Mouse (Mus musculus) thymus, adult 2 months (tissue): Measurements from ENCODE around the gene Slc29a3. TPM values are rescaled to one million over a fixed set of nuclear protein-coding genes. Genes with fewer than 3 reads are reported as not detected.

Source experiments
- DNase-seq: peaks from one replicate; pipeline ENCODE4 v3.0.0; 2021
- H3K27ac ChIP-seq: fragments of 200-500 bp; 2 replicates; pipeline ENCODE4 v1.5.1; 2012; ENCODE audit warnings: low read length, control low read depth; ENCODE audit not compliant: control insufficient read depth, insufficient read depth
- H3K27me3 ChIP-seq: fragments of 200-500 bp; 2 replicates; pipeline ENCODE4 v1.6.1; 2012; ENCODE audit warnings: mild to moderate bottlenecking, low read length, moderate library complexity, mixed read lengths; ENCODE audit not compliant: control insufficient read depth, insufficient read depth
- H3K36me3 ChIP-seq: fragments of 200-500 bp; 2 replicates; pipeline ENCODE4 v1.6.1; 2012; ENCODE audit warnings: mild to moderate bottlenecking, low read length, moderate library complexity; ENCODE audit not compliant: control insufficient read depth, insufficient read depth
- H3K4me1 ChIP-seq: fragments of 200-500 bp; replicated peaks from 2 replicates; pipeline ENCODE4 v1.6.1; 2012; ENCODE audit warnings: low read length; ENCODE audit not compliant: control insufficient read depth, insufficient read depth
- H3K4me3 ChIP-seq: fragments of 200-500 bp; 2 replicates; pipeline ENCODE4 v1.5.1; 2012; ENCODE audit warnings: mild to moderate bottlenecking, low read length, control low read depth, moderate library complexity; ENCODE audit not compliant: control insufficient read depth, insufficient read depth
- CTCF ChIP-seq: fragments of 200-500 bp; IDR thresholded peaks from 2 replicates; pipeline ENCODE4 v1.5.1; 2012; ENCODE audit warnings: mild to moderate bottlenecking, control low read depth, low read length, moderate library complexity, borderline replicate concordance; ENCODE audit not compliant: control insufficient read depth, poor library complexity, insufficient read depth; ENCODE audit errors: extremely low read depth
- POLR2A ChIP-seq: fragments of 200-500 bp; IDR thresholded peaks from 2 replicates; pipeline ENCODE4 v1.6.1; 2012; ENCODE audit warnings: mild to moderate bottlenecking, low read length, control low read depth, moderate library complexity; ENCODE audit not compliant: control insufficient read depth, poor library complexity, insufficient read depth; ENCODE audit errors: extremely low read depth
- WGBS: fragments of 180-500 bp; shearing (Covaris S2); methylation state at CpG from one replicate; pipeline ENCODE4 v1.1.7; 2018; 5-methylcytosine and 5-hydroxymethylcytosine counted together
- polyA plus RNA-seq: library from polyadenylated mRNA; depleted of rRNA; stranded (reverse); fragments of >200 nt; gene quantifications from 2 replicates; pipeline ENCODE4 v1.2.3, GENCODE M21; 2012; rRNA removed

The Slc29a3 gene
- 33.9 and 43.2 TPM in 2 replicates for polyA plus RNA-seq

GRCm38 (mm10) chr10:60752040-60753020, at the start of gene Slc29a3:
Gene Slc29a3, minus strand, starts transcription at chr10:60752794.
- Histone ChIP-seq H3K4me3 (peak within 1 kb of the TSS; percentile 76), H3K36me3 (no peaks in the 10 kb centered on the region), H3K27ac (peak within 1 kb of the TSS; percentile 65), H3K27me3 (no peaks in the 10 kb centered on the region), H3K4me1 (peaks cover 20% of the 10 kb centered on the region)
- TF ChIP-seq CTCF: peak; percentile 50; the same call in 1 of the 2 replicates
- TF ChIP-seq POLR2A: peak; percentile 81
- WGBS: 2% methylated on average over 41 of the region's 41 CpGs
- peak; percentile 98 for DNase-seq

GRCm38 (mm10) chr10:60801898-60802412, 49.4 kb upstream of the Slc29a3 start:
- Histone ChIP-seq H3K27me3 (no peaks in the 10 kb centered on the region), H3K36me3 (no peaks in the 10 kb centered on the region), H3K4me3 (no peak overlapping the region), H3K27ac (no peak overlapping the region), H3K4me1 (no peaks in the 10 kb centered on the region)
- DNase-seq: no peak
- 73% methylated on average over 12 of the region's 12 CpGs for WGBS
- TF ChIP-seq CTCF: no peak
- TF ChIP-seq POLR2A: no peak

GRCm38 (mm10) chr10:60801168-60801897, 48.7 kb upstream of the Slc29a3 start:
- Histone ChIP-seq H3K4me1 (no peaks in the 10 kb centered on the region), H3K36me3 (no peaks in the 10 kb centered on the region), H3K27me3 (no peaks in the 10 kb centered on the region), H3K27ac (no peak overlapping the region), H3K4me3 (no peak overlapping the region)
- no peak for DNase-seq
- 36% methylated on average over 11 of the region's 11 CpGs for WGBS
- TF ChIP-seq POLR2A (no peak), CTCF (no peak)

GRCm38 (mm10) chr10:60800295-60801167, 47.9 kb upstream of the Slc29a3 start:
- no peaks in the 10 kb centered on the region for H3K4me1 ChIP-seq
- no peak for DNase-seq
- WGBS: 25% methylated on average over 19 of the region's 19 CpGs
- no peak for TF ChIP-seq CTCF
- TF ChIP-seq POLR2A: no peak
- no peaks in the 10 kb centered on the region for H3K36me3 ChIP-seq
- no peak overlapping the region for H3K27ac ChIP-seq
- H3K4me3 ChIP-seq: no peak overlapping the region
- no peaks in the 10 kb centered on the region for H3K27me3 ChIP-seq

GRCm38 (mm10) chr10:60797682-60798422, 45.3 kb upstream of the Slc29a3 start:
- no peak for DNase-seq
- Histone ChIP-seq H3K27ac (no peak overlapping the region), H3K4me1 (no peaks in the 10 kb centered on the region), H3K4me3 (no peak overlapping the region), H3K36me3 (no peaks in the 10 kb centered on the region), H3K27me3 (no peaks in the 10 kb centered on the region)
- WGBS: 79% methylated on average over 14 of the region's 14 CpGs
- TF ChIP-seq CTCF (no peak), POLR2A (no peak)
